Mouse (Mus musculus) urinary bladder, postnatal 36 days (tissue): ENCODE results near the gene Nup153.
A peak's percentile ranks its signal among the peaks of the same experiment; 100 is the strongest.

Experiments used
- DNase-seq, 2 experiments: peaks; one replicate each; pipeline ENCODE4 v3.0.0; 2022; ENCODE audit warnings: low spot score in 2 of 2, mixed read lengths in 1 of 2

Nup153 gene

DNA sequence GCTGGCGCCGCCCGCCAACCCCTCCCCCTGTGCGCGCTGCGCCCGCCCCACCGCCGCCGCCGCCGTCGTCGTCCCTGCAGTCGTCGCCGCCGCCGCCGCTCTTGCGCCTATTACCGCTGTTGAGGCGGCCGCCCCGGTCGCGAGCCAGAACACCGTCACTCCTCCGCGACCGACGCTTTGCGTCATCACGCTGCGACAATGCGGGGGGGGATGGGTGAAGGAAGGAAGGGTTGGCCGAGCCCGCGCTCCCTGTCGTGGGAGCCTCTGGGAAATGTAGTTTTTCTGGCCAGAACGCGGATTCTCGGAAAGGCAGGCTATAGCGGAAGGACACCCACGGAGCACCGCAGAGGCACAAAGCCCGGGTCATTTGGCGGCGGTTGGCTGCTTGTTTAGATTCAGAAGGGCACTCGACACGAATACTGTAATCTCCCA, at the start of gene Nup153:
Gene Nup153 (minus strand): TSS at position 104 of the 432 bp plus-strand sequence.
- DNase-seq, result peak; percentile 100

DNA sequence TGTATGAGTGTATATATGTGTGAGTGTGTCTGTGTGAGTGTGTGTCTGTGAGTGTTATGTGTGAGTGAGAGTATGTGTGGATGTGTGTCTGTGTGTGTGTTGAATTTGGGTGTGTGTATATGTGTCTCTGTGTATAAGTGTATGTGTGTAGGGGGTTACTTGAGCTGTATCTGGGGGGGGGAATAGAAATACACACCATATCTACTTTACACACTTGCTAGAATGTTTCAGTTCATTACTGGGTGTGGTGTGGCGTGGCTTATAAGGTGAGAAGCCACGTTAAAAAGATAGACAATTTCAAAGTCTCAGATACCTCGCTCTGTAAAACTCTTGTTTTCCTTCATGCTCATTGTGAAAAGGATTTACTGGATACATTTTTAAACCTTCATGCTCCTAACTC, 49.7 kb upstream of the Nup153 start:
- DNase-seq, result no peak

DNA sequence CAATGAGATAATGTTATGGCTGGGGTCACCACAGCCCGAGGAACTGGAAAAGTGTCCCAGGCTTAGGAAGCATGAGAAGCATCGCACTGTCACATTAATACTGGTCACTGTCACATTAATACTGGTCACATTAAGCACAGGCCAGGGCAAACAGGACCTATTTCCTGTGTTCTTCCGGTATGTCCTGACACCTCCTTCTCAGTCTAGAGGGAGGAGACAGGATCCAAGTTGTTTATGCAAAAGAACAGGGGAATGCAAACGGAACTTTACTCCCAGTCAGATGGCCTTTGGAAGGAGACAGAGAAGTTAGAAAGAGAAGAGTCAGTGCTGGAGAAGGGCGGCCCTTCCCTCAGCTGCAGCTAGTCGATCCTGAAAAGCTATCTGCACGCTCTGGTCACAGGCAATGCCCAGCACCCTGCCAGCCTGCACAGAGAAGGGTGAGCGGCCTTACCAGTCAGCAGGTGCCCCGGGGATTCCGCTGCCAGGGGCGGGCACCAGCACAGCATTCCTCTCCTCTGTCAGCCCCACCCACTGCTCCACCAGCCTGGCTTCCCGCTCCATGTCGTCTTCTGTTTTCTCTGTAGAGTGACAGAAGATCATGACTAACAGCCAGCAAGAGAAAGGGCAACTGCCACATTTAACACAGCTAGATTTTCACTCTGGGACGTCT, 49.0 kb upstream of the Nup153 start:
- peak in 1 of 2 experiments; percentile 25 for DNase-seq

DNA sequence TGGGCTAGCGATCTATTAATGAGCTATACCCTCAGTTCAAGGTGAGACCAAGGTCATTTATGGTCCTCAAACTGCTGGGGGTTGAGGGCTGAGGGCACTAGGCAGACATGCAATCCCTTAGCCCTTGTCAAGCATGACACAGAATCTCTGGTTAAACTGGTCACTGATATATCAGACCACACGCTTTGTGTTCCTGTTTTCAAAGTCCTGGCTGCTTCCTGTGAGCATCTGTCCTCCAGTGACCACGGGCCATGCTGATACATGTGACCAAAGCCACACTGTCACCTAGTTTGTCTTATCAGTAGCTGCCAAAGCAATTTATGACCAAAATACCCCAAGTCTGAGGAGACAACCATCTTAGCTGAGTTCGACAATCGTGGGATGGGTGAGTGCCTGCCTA, 47.3 kb upstream of the Nup153 start:
- DNase-seq, result no peak

DNA sequence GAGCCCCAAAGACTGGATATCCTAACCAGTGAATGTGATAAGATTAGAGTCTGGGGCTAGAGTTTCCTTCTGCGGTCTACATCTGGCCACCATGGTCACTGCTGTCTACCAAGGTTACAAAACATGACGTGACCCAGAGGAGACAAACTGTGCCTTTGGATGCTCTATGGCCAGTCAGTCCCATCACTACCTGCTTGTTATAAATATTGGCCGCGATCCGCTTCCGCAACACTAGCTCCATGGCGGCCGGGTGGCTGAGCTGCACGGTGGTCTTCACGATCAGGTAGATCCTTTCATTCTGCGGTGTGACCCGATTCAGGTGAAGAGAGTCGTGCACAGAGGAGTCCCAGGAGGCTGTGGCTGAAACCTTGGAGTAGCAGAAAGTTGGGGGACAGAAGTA, 44.8 kb upstream of the Nup153 start:
- no peak for DNase-seq

DNA sequence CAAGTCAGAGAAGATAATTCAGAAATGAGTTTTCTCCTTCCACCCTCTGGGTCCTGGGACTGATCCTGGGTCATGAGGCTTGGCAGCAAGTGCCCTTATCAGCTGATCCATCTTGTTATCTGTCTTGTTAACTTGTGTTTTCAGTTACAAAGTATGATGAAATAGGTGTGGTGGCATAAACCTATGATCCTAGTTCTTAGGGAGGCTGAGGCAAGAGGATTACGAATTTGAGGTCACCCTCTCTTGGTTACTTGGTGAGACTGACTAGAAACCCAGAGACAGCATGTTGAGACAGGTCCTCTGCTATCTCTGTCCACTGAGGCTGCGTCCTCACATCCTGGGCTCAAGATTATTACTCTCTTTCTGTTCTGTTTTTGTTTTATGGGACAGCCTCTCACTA, 37.6 kb upstream of the Nup153 start:
- no peak for DNase-seq

DNA sequence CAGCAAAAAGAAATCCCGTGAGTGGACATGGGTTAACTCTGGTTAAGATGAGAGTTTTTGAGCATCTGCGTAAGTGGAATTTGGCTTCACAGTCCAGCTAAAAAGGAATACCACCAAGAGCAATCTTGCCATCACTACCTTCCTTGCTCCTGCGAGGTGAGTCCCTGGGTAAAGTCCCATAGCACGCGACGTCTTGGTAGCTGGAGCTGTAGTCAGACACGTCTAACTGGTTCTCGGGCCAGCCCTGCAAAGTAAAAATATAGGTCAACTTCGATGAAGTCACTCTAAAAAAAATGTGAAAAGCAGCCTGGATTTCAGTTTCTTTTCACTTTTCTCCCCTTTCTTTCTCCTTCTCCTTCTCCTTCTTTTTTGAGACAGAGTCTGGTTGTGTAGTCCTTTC, 35.5 kb upstream of the Nup153 start:
- DNase-seq, result peak; percentile 32 to 40

DNA sequence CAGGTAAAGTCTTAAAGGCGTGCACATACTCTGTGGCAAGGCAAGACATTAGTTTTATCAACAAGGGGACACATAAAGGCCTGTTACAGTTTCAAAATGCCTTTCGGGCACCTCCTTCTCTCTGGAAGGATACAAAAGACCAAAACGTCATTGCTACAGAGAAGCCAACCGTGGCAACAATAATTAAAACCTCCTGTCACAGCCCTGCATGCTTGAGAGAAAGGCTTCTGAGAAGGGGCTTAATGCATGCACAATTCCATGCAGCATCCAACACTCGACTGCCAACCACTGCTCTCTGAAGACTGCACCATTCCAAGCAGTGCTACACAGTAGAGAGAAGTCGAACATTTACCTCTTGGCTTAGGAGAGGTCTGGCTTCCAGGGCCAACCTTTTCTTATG, 33.2 kb upstream of the Nup153 start:
- DNase-seq, result no peak

DNA sequence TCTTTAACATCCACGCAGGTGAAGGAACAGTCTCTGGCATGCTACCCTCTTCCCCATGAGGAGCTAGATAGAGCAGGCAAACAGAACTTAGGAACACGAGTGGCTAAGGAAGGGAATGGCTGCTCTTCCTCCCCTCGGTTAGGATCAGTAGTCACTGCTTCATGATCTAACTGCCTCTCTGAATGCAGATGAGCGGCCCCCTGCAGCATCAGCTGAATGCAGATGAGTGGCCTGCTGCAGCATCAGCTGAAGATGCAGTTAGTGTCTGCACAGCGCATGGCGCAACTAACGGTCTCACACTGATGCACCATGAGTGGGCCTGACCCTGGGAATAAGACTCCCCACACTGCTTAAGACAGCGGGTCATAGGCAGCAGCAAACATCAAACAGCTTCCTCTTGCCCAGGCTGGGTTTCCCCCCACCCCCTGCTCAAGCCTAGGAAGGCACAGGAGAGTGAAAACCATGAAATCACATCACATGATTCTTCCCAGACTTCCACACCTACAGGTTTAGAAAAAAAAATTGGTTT, 31.6 kb upstream of the Nup153 start:
- no peak for DNase-seq

DNA sequence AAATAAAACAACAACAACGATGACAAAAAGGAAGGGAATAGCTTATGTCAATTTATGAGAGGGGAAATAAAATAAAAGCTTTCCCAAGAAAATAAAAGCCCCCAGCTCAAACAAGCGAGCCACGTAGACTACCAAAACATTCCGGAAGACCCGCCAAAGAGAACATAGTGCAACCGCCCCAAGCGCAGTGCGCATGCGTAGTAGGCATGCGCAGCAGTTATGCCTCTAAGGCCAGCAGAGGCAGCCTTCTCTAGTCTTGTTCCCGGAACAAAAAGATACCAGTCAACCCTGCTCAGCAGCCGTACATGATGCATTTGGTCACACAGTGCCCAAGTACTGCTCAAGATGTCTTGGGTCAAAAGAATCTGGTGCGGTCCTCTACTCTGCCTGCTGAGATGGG, 30.9 kb upstream of the Nup153 start:
- DNase-seq, result no peak

DNA sequence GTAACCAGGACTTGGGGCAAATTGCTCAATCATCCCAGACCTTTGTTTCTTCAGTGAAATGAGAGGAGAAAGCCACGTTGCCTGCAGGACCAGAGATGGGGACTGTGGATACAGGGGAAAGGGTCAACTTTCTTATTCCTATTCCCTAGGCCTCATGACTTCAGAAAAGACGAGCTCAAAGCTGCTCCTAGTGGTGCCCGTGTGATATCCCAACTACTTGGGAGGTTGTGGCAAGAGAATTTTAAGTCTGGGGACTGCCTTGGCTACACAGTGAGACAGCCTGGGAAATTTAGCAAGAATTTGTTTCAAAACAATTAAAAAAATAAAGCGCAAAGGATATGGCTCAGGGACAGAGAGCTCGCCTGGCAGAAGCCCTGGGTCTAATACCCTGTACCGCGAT, 30.2 kb upstream of the Nup153 start:
- DNase-seq, result no peak

DNA sequence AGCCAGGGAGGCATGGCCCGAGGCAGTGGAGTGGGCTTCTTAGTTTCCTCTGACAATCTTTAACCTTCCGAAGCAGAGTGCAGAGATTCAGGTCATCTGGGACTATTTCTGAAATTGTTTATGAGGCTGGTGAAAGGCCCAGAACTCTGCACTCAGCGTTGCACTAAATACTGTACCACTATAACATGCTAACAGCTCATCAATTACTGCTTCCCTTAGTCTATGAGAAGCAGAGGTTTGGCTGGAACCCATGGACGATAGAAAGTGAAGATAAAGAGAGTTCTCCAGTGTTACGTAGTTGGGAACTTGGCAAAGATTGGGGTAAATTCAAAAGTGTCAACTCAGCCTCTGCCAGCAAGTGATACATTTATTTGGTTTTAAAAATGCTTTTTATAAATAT, 25.6 kb upstream of the Nup153 start:
- no peak for DNase-seq

DNA sequence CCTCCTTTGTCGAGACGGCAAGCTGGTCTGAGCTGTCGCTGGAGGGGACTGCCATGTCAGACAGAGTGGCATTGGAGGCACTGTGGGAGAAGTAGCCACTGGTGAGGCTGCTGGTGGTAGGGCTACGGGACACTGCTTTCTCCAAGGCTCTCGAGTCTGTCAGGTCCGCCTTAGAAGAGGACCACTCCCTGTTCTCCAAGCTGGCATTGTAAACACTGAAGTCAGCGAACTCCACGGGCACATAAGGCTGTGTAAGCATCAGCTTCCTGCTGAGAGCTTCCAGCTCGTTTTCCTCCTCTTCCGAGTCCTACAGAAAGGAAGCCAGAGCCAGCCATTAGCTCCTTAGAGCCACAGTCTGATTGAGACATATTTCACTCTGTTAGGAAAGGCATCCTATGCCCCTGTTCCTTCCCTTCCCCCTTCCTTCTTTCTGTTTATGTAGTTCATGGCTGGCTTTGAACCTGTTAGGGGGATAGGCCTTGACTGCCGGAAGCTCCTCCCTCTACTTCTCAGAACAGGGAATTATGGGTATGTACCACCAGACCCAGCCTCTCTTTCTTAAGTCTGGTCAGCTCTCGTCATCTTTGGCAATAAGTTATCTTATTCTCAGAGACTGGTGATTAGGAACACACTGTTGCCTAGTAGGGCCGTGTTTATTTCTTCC, 25.0 kb upstream of the Nup153 start:
- DNase-seq, result no peak

DNA sequence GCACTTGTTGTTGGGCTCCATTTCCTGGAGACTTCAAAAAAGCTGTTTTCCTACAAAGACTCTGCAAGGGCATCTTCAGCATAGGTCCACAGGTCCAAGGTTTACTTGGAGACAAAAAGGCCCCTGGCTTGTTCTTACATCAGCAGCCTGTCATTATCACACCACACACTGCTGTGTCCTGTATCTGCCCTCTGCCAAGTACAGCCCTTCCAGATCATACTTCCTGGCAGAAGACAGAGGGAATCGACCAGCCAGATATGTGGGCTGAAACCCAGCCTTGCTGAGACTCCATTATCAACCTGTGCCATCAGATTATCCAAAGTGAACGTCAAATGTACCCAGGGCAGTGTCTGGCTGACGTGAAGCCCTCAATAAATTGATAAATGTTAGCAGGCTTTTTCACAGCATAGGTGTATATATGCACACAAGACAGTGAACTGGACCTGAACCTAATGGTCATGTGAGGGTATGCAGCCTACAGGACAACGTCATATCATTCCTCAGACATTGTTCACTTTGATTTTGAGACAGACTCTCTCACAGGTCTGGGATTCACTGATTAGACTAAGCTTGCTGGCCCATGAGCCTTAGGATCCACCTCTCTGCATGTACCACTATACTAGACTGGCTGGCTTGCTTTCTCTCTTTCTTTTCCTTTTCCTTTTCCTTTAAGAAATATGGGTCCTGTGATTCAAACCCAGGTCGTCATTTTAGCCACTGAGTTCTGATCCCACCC, 20.6 kb upstream of the Nup153 start:
- no peak for DNase-seq

DNA sequence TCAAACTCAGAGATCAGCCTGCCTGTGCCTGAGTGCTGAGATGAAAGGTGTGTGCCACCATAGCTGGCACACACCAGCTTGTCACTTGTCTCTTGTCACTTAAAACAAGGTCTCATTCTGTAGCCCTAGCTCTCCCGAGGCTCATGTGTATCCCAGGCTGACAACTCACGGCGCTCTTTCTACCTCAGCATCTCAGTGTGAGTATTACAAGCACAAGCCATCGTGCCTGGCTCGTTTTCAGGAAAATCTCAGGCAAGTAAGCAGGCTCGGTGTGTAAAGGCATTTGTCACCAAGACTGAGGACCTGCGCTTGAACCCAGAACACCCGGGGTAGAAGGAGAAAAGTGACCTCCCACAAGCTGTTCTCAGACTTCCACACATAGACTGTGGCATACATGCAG, 16.1 kb upstream of the Nup153 start:
- DNase-seq, result no peak

DNA sequence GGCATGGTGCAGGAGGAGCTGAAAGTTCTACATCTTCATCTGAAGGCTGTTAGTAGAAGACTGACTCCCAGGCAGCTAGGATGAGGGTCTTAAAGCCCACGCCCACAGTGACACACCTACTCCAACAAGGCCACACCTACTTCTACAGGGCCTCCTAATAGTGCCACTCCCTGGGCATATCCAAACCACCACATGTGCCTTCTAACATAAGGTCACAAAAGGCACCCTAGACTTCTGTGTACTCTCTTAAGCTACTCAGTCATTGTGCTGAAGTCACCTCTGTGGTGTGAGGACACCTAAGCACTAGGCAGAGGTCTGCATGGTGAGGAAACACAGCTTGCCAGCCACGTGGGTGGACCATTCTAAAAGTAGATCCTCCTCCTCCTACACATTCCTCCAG, 14.6 kb upstream of the Nup153 start:
- DNase-seq, result no peak

DNA sequence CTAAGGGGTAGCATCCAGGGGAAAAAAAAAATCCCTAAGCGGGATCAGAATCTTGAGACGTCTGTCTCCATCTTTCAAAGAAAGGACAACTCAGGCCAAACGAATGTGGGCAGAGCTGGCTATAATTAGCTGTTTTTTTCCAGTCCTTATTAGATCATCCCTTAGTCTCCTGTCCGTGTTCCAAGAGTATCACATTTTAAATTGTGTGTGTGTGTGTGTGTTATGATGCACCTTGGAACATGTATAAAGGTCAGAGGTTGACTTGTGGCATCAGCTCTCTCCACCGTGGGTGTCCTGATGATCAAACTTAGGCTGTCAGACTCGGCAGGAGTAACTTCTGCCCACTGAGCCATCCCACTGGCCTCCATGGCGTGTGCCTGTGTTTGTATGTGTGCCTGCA, 11.7 kb upstream of the Nup153 start:
- no peak for DNase-seq

DNA sequence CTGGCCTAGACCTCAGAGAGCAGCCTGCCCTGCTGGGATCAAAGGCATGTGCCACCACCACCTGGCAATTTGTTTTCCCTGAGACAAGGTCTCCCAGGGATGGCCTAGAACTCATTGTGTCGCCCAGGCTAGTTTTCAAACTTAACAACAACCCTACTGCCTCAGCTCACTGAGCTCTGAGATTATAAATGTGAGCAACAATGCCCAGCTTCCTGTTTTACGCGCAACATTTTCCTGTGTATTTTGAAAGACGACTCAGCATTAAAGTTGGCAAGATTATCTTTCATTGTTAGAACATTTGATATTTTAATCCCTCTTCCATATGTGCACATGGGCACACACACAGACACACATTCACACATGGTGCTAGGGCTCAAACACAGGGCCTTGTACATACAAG, 9.7 kb upstream of the Nup153 start:
- no peak for DNase-seq

DNA sequence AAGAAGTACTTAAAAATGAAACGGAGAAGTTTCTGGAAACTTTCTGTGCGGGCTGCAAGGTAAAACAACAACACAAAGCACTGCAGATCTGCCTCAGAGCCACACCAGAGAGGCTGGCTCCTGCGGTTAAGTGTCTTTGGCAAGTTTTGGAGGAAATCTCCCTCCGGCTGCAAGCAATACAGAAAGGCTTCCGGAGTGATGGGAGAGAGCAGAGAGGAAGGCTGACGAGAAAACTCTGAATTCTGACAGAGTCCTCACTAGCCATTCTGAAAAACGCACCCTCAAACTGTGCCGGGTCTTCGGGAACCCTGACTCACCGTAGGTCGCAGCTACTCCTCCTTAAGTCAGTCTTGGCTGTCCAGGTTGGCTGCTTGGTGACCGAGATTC, 8.7 kb upstream of the Nup153 start:
- DNase-seq, result peak; percentile 21 to 35

DNA sequence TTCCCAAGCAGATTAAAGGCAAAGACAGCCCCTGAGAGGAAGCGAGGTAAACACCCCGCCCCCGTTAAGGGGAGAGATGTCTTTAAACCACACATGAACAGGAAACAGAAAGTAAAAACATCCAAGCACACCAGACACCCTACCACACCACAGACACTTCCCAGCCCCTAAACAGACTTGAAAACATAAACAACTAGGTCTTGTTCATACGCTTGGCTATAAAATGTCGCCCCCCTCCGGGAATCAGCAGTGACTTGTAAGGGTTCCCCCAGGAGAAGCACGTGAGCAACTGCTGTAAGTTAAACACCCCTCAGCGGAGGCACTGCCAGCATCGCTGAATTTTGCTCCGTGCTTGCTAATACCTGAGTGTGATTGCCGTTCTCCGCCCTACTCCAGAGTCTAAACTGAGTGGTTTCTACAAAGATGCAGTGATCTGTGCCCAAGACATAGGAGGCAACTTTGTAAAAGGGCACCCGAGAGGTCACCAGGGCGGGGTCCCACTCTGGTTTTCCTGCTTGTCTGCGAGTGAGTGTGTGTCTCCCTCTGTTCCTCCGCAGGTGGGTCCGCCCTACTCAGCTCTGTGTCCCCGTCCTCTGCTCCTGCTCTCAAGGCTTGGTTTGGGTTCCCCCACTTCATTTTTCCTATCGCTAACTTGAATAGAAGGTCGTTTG, 8.2 kb upstream of the Nup153 start:
- peak; percentile 61 to 62 for DNase-seq

DNA sequence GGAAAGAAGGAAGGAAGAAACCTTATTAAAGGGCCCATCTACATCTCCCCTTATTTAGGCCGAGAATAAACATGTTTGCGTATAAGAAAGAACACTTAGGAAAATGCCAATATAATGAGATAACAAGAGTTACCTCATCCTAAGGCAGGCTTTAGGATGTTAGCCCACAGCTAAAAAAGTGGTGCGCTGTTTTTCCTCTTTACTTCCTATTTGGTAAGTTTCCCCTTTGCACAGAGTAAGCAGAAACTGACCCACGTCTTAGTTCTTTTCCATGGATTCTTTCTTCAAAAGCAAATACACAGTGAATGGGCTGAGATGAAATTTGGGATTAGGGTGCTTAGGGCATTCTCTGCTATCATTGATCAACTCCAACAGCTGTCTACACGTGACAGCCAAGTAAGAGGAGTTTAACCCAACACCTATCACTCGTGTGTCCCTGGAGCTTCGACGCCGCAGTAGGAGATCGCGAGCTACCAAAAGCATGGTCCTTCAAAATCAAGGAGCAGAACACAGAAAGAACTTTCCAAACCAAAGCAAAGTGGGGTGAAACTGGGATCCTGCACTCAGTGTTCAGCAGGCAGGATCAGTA, 7.6 kb upstream of the Nup153 start:
- no peak for DNase-seq

DNA sequence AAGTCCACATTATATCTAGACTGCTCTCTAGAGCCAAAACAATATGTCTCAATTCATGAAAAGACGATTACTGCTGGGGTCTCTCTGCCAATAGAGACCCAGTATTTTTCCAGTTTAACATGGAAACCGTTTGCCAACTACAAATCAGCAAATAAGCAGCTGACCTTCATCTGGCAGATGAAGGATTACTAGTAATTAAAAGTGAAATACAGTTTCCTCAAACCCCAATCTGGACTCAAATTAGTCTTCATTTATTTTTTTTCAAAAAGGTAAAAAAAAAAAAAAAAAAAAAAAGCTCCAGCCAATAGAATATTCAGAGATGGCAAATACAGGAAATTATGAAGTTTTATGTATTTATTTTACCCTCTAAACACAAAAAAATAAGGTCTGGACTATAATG, 2.3 kb upstream of the Nup153 start:
- DNase-seq, result no peak
